Mouse (Mus musculus) limb, embryonic 11.5 days (tissue): ENCODE measurements around the gene Slc36a1. TPM values are rescaled to one million over a fixed set of nuclear protein-coding genes. Genes with fewer than 3 reads are reported as not detected.
A peak's percentile ranks its signal among the peaks of the same experiment; 100 is the strongest.

Experiments used
- ATAC-seq: fragments of 200-750 bp; cut with Nextera tagmentation; 2 replicates; pipeline ENCODE4 v1.8.0; 2017; ENCODE audit warnings: low read depth; ENCODE audit not compliant: insufficient number of reproducible peaks, low FRiP score, low TSS enrichment
- DNase-seq: peaks from one replicate; pipeline ENCODE4 v3.0.0-alpha.2; 2015; ENCODE audit warnings: low spot score
- H3K27ac ChIP-seq: fragments of 300-500 bp; sonication (generic); replicated peaks from 2 replicates; pipeline ENCODE4 v1.5.1; 2014; ENCODE audit warnings: low read depth, mild to moderate bottlenecking, low read length
- H3K27me3 ChIP-seq: fragments of 300-500 bp; sonication (generic); 2 replicates; pipeline ENCODE4 v1.6.1; 2014; ENCODE audit warnings: mild to moderate bottlenecking, low read length, mixed read lengths; ENCODE audit not compliant: control insufficient read depth, insufficient read depth
- H3K36me3 ChIP-seq: fragments of 300-500 bp; sonication (generic); 2 replicates; pipeline ENCODE4 v1.6.1; 2014; ENCODE audit warnings: mild to moderate bottlenecking, low read length, moderate library complexity, mixed read lengths; ENCODE audit not compliant: control insufficient read depth, insufficient read depth
- H3K4me1 ChIP-seq: fragments of 300-500 bp; sonication (generic); 2 replicates; pipeline ENCODE4 v1.6.1; 2014; ENCODE audit warnings: low read length, mixed read lengths; ENCODE audit not compliant: control insufficient read depth, insufficient read depth
- H3K4me2 ChIP-seq: fragments of 300-500 bp; sonication (generic); 2 replicates; pipeline ENCODE4 v1.6.1; 2014; ENCODE audit warnings: low read depth, mild to moderate bottlenecking, moderate library complexity; ENCODE audit not compliant: severe bottlenecking
- H3K4me3 ChIP-seq: fragments of 300-500 bp; sonication (generic); 2 replicates; pipeline ENCODE4 v1.5.1; 2014; ENCODE audit warnings: low read depth, low read length
- H3K9ac ChIP-seq: fragments of 300-500 bp; sonication (generic); 2 replicates; pipeline ENCODE4 v1.6.1; 2014; ENCODE audit warnings: mild to moderate bottlenecking, low read length
- H3K9me3 ChIP-seq: fragments of 300-500 bp; sonication (generic); 2 replicates; pipeline ENCODE4 v1.6.1; 2016; ENCODE audit warnings: low read length; ENCODE audit not compliant: control insufficient read depth
- WGBS: fragments of 180-500 bp; shearing (Covaris S2); extraction: QIAGEN DNeasy Blood & Tissue Kit; methylation state at CpG from one replicate; pipeline ENCODE4 v1.1.7; 2014; 5-methylcytosine and 5-hydroxymethylcytosine counted together
- polyA plus RNA-seq: library from polyadenylated mRNA; unstranded; fragments of >200 nt; fragmentation: Nextera tagmentation; extraction: Ambion mirVana; gene quantifications from 2 replicates; pipeline ENCODE4 v1.2.1, GENCODE M21; 2014

Gene Slc36a1
- polyA plus RNA-seq, 1 experiment from 2014 or later: 1.7 TPM

DNA sequence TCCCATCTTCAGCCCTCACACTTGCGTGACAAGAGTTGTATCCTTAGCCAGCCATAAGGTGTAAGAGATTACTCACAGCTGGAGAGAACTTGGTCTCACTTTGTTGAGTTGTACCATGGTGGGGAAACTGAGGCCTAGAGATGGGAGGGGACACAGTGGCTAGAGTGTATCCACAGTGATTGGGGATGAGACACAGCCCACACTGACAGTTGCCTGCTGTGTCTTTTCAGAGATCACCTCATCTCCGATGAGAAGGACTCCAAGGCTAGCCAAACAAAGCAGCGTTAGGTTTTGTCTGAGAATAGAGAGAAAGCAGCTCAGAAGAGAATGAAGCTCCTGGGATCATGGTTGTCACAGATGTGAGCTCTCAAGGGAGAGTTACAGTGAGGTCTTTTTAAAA is 13.9 kb upstream of the Slc36a1 start:
- DNase-seq (no peak), ATAC-seq (no peak)
- H3K27me3 ChIP-seq: no peaks in the 10 kb centered on the region
- no peak overlapping the region for H3K4me2 ChIP-seq
- no peak overlapping the region for H3K4me3 ChIP-seq
- H3K4me1 ChIP-seq: no peaks in the 10 kb centered on the region
- H3K9ac ChIP-seq: no peak overlapping the region
- no peak overlapping the region for H3K27ac ChIP-seq
- WGBS: 77% methylated on average over 3 of the region's 3 CpGs
- no peaks in the 10 kb centered on the region for H3K9me3 ChIP-seq
- no peaks in the 10 kb centered on the region for H3K36me3 ChIP-seq

DNA sequence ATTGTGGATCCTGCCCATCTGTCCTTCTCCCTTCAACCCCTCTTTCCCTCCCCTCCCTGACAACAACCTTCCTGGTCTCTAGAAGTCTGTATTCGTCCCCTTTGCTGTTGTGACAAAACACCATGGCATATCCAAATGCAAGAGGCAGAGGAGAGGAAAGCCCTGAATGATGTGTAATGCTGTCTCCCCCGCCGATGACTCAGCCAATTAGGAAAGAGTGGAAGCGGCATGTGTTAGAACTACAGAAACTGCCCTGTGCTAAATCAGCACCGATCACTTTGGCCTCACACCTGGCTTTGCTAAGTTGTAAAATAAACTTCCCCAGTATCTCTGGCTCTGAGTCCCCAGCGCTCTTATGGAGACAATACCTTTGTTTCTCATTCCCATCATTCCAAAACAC is 7.1 kb upstream of the Slc36a1 start:
- ATAC-seq: no peak

DNA sequence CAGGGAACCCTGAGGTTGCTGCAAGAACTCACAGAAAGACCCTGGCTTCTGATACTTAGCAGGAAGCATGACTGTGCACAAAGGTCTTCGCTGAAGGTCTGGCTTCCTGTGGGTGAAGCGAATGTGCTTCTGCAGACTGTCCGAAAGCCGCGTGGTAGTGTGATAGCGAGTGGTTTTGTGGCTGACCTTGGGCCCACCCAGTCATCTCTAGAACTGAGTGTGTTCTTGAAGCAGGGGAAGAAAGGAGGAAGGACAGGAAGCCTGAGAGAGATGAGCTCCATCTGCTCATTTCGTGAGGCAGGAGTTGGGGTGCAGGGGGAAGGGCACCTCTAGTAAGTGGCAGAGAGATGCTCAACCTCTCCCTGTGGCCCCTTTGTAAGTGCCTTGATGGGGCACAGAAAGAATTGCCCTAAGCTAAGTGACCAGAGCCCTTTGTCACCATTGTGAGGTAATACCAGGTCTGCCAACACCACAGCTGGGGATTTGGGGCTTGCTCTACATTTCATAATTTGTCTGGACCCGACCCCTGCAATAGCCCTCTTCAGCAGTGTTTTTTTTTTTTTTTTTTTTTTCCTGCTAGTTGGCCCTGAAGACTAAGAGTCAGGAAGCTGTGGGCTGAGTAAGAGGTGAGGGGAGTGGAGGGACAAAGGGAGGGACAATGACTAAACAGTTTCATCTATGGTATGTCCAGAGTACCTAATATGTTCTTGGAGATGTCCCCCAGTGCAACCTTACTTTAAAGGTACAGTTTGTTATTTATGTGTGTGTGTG is 6.2 kb upstream of the Slc36a1 start:
- ATAC-seq (no peak), DNase-seq (no peak)
- H3K36me3 ChIP-seq: no peaks in the 10 kb centered on the region
- no peaks in the 10 kb centered on the region for H3K27me3 ChIP-seq
- H3K9me3 ChIP-seq: no peaks in the 10 kb centered on the region
- no peak overlapping the region for H3K4me3 ChIP-seq
- H3K4me2 ChIP-seq: no peak overlapping the region
- no peak overlapping the region for H3K27ac ChIP-seq
- H3K4me1 ChIP-seq: no peaks in the 10 kb centered on the region
- no peak overlapping the region for H3K9ac ChIP-seq
- 88% methylated on average over 8 of the region's 8 CpGs for WGBS

More for the DNA sequence above, 7.1 kb upstream of the Slc36a1 start:
- H3K4me2 ChIP-seq: no peak overlapping the region
- H3K4me3 ChIP-seq: no peak overlapping the region
- H3K9ac ChIP-seq: no peak overlapping the region
- no peaks in the 10 kb centered on the region for H3K4me1 ChIP-seq
- H3K9me3 ChIP-seq: no peaks in the 10 kb centered on the region
- no peaks in the 10 kb centered on the region for H3K27me3 ChIP-seq
- 59% methylated on average over 6 of the region's 6 CpGs for WGBS
- no peaks in the 10 kb centered on the region for H3K36me3 ChIP-seq
- no peak overlapping the region for H3K27ac ChIP-seq
- DNase-seq: no peak

DNA sequence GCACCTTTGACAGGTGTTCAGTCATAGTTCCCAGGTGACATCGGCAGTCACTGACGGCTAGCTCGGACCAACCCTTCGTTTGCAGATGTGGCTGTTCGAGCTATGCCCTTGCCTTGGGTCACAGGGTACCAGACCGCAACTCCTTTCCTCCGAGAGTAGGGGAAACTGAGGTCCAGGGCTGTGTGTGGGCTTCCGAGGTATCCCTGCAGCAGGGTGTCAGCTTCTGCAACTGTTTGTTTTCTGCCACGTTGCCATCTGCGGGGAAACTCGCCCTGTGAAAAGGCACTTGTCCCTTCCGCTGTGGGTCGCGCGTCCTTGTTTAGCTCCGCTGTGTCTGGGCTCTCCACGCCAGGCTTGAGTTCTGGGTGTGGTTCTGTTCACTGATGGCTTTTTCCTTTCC is 452 bp downstream of the Slc36a1 start:
- Histone ChIP-seq H3K4me1 (no peaks in the 10 kb centered on the region), H3K27me3 (no peaks in the 10 kb centered on the region), H3K9ac (peak overlapping the region; percentile 62), H3K27ac (no peak overlapping the region), H3K4me3 (peak overlapping the region; percentile 63), H3K36me3 (no peaks in the 10 kb centered on the region), H3K4me2 (peak overlapping the region; percentile 86), H3K9me3 (no peaks in the 10 kb centered on the region)
- ATAC-seq (peak; percentile 8), DNase-seq (no peak)
- 10% methylated on average over 17 of the region's 17 CpGs for WGBS

DNA sequence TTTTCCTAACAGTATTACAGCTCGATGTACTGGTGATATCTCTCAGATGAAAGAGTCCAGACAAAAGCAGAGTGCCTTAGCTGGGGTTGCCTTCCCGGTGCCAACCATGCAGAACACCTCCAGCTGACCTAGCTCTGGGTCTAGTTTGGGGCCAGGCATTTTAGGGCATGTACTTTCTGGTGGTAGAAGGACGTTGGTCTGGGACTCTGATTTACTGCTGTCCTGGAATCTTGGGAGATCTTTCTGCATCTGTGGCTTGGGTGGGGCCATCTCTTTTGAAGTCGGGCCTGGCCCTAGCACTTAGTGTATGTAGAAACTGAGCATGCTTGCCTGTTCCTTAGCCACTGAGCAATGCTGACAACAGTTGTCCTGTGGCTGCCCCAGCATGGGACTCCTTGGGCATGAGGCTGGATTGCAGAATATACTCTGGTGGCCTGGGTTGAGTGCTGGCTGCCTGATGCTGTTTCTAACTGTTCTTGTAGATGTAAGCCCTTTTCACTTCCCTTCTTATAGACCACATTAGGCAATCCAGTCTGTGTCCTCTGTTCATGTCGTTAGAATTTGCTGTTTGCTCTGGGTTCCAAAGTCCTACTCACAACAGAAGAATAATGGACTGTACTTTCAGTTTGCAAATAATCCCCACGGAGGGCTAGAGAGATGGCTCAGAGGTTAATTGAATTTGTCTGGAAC is 4.0 kb downstream of the Slc36a1 start:
- ATAC-seq (no peak), DNase-seq (no peak)
- WGBS: 68% methylated on average over 6 of the region's 6 CpGs
- Histone ChIP-seq H3K4me3 (no peak overlapping the region), H3K27me3 (no peaks in the 10 kb centered on the region), H3K4me2 (no peak overlapping the region), H3K27ac (no peak overlapping the region), H3K4me1 (no peaks in the 10 kb centered on the region), H3K9me3 (no peaks in the 10 kb centered on the region), H3K36me3 (no peaks in the 10 kb centered on the region; the same call in 1 of the 2 replicates), H3K9ac (no peak overlapping the region)

DNA sequence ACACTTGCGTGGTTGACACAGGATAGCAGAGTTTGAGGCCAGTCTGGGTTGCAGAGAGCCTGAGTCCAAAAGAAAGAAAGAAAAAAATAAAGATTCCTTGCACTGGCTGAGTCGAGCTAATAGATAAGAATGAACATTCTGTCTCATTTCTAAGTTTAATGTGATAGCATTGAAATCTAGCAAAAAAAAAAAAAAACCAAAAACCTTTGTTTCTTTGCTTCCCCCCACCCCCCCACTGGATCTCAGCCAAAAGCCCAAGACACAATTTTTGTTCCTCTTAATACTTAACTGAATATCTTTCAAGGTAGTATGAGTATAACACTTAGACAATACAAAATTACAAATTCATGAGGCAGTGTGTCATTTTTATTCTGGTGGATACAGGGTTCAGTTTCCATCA is 4.9 kb downstream of the Slc36a1 start:
- Histone ChIP-seq H3K4me3 (no peak overlapping the region), H3K27ac (no peak overlapping the region), H3K4me2 (no peak overlapping the region), H3K27me3 (no peaks in the 10 kb centered on the region), H3K9me3 (no peaks in the 10 kb centered on the region), H3K36me3 (no peaks in the 10 kb centered on the region; the same call in 1 of the 2 replicates), H3K4me1 (no peaks in the 10 kb centered on the region), H3K9ac (no peak overlapping the region)
- DNase-seq: no peak
- no peak for ATAC-seq
- WGBS: 86% methylated on average over 2 of the region's 2 CpGs

DNA sequence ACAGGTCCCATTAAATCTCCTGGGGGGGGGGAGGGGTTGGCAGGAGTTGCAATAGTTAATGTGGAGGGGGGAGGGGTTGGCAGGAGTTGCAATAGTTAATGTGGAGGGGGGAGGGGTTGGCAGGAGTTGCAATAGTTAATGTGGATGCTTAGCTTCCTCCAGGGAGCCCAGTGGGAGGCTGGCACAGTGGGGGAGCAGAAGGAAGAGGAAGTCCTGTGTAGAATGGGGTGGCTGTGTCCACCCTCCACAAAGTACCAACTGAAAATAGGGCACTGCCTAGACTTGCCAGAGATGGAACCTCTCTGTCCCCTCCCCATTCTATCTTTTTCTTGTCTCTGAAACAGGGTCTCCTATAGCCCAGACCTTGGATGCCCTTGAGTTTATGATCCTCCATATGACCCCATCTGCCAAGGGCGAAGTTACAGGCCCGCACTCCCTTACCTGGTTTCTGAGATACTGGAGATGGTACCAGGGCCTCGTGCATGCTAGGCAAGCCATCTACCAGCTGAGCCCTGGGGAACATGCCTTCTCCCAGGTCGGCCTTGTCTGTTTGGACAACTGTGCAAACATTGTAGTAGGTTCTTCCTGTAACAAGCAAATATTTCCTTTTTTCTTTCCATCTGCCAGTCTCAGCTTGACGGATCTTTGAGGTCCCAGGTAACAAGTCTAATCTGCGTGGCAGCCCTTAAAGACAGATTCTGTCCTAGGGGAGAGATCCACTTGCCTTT is 5.6 kb downstream of the Slc36a1 start:
- H3K36me3 ChIP-seq: no peaks in the 10 kb centered on the region; the same call in 1 of the 2 replicates

DNA sequence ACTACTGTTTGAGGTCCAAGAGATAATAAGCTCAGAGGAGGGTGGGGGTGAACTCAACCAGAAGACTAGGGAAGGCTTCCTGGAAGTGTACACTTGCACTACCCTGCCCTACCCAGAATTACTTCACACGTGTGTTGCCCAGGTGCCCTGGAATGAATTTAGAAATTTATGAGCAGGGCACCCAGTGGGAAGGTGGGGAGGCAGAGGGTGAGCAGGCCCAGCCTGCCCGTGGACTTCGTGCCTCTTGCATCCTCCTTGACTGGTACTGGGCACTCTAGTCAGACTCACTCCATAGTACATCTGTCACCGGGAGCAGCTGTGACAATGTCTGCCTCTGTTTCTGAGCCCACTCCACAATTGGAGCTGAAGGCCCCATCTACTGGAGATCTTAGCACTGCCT is 9.4 kb downstream of the Slc36a1 start:
- no peak overlapping the region for H3K9ac ChIP-seq
- no peak overlapping the region for H3K4me2 ChIP-seq
- ATAC-seq: no peak
- H3K27me3 ChIP-seq: no peaks in the 10 kb centered on the region
- no peaks in the 10 kb centered on the region; the same call in 1 of the 2 replicates for H3K36me3 ChIP-seq
- WGBS: 95% methylated on average over 4 of the region's 4 CpGs
- no peak for DNase-seq
- H3K9me3 ChIP-seq: no peaks in the 10 kb centered on the region
- H3K4me3 ChIP-seq: no peak overlapping the region
- H3K4me1 ChIP-seq: no peaks in the 10 kb centered on the region
- H3K27ac ChIP-seq: no peak overlapping the region

More for the DNA sequence above, 5.6 kb downstream of the Slc36a1 start:
- no peak overlapping the region for H3K9ac ChIP-seq
- DNase-seq (no peak), ATAC-seq (no peak)
- H3K27ac ChIP-seq: no peak overlapping the region
- H3K4me3 ChIP-seq: no peak overlapping the region
- no peaks in the 10 kb centered on the region for H3K27me3 ChIP-seq
- no peaks in the 10 kb centered on the region for H3K4me1 ChIP-seq
- H3K4me2 ChIP-seq: no peak overlapping the region
- WGBS: 87% methylated on average over 6 of the region's 6 CpGs
- no peaks in the 10 kb centered on the region for H3K9me3 ChIP-seq
